Mouse (Mus musculus) embryonic facial prominence, embryonic 14.5 days (tissue): ENCODE results near the gene Lrp2. TPM values are rescaled to one million over a fixed set of nuclear protein-coding genes. Genes with fewer than 3 reads are reported as not detected.

Experiments used
- ATAC-seq: fragments of 200-750 bp; cut with Nextera tagmentation; 2 replicates; pipeline ENCODE4 v1.8.0; 2017; ENCODE audit warnings: low read depth, moderate number of reproducible peaks, moderate TSS enrichment
- DNase-seq: peaks from one replicate; pipeline ENCODE4 v3.0.0-alpha.2; 2015; ENCODE audit warnings: low spot score
- H3K27ac ChIP-seq: fragments of 300-500 bp; sonication (generic); replicated peaks from 2 replicates; pipeline ENCODE4 v1.5.1; 2014; ENCODE audit warnings: low read depth, mild to moderate bottlenecking, low read length, moderate library complexity
- H3K27me3 ChIP-seq: fragments of 300-500 bp; sonication (generic); replicated peaks from 2 replicates; pipeline ENCODE4 v1.6.1; 2014; ENCODE audit warnings: low read length; ENCODE audit not compliant: control insufficient read depth, insufficient read depth
- H3K36me3 ChIP-seq: fragments of 300-500 bp; sonication (generic); 2 replicates; pipeline ENCODE4 v1.6.1; 2014; ENCODE audit warnings: low read length, mixed read lengths; ENCODE audit not compliant: control insufficient read depth, insufficient read depth
- H3K4me1 ChIP-seq: fragments of 300-500 bp; sonication (generic); 2 replicates; pipeline ENCODE4 v1.6.1; 2014; ENCODE audit warnings: antibody characterized with exemption, low read length; ENCODE audit not compliant: control insufficient read depth, insufficient read depth
- H3K4me2 ChIP-seq: fragments of 300-500 bp; sonication (generic); 2 replicates; pipeline ENCODE4 v1.6.1; 2014; ENCODE audit warnings: low read depth, mild to moderate bottlenecking, low read length, moderate library complexity, mixed read lengths
- H3K4me3 ChIP-seq: fragments of 300-500 bp; sonication (generic); 2 replicates; pipeline ENCODE4 v1.5.1; 2014; ENCODE audit warnings: low read depth, mild to moderate bottlenecking, low read length
- H3K9ac ChIP-seq: fragments of 300-500 bp; sonication (generic); 2 replicates; pipeline ENCODE4 v1.6.1; 2014; ENCODE audit warnings: low read depth, mild to moderate bottlenecking, low read length, moderate library complexity, mixed read lengths
- H3K9me3 ChIP-seq: fragments of 300-500 bp; sonication (generic); 2 replicates; pipeline ENCODE4 v1.6.1; 2016; ENCODE audit warnings: low read length; ENCODE audit not compliant: control insufficient read depth
- WGBS: fragments of 180-500 bp; shearing (Covaris S2); extraction: QIAGEN DNeasy Blood & Tissue Kit; methylation state at CpG from one replicate; pipeline ENCODE4 v1.1.7; 2014; 5-methylcytosine and 5-hydroxymethylcytosine counted together
- polyA plus RNA-seq: library from polyadenylated mRNA; unstranded; fragments of >200 nt; fragmentation: Nextera tagmentation; extraction: Ambion mirVana; gene quantifications from 2 replicates; pipeline ENCODE4 v1.2.1, GENCODE M21; 2014

Gene Lrp2
- polyA plus RNA-seq, 1 experiment from 2014 or later = 1.3 TPM

DNA sequence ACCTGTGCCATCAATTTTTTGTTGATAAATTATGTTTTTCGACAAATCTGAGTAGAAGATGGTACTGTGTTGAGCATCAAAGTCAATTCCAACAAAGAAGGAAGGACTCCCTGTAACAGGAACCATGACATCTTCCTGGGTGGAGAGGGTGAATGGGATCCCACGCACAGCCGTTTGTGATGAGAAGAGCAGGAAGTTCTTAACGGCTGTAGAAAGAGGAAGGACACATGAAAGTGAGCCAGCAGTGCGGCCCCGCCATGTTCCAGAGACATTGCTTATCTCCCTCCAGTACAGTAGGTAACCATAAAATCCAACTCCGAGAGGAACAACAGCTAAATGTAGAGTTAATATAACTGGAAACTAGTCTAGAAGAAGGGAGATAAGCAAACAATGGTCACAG, 67.6 kb downstream of the Lrp2 start:
- ATAC-seq = no peak
- WGBS = 80% methylated on average over 7 of the region's 7 CpGs
- Histone ChIP-seq H3K27ac (no peak overlapping the region), H3K27me3 (no peaks in the 10 kb centered on the region), H3K4me2 (no peak overlapping the region), H3K4me1 (no peaks in the 10 kb centered on the region), H3K36me3 (no peaks in the 10 kb centered on the region), H3K9me3 (0 out of 2 replicates have a peak, but pooled peaks cover 5% of the 10 kb centered on the region), H3K4me3 (no peak overlapping the region), H3K9ac (no peak overlapping the region)
- DNase-seq = no peak

DNA sequence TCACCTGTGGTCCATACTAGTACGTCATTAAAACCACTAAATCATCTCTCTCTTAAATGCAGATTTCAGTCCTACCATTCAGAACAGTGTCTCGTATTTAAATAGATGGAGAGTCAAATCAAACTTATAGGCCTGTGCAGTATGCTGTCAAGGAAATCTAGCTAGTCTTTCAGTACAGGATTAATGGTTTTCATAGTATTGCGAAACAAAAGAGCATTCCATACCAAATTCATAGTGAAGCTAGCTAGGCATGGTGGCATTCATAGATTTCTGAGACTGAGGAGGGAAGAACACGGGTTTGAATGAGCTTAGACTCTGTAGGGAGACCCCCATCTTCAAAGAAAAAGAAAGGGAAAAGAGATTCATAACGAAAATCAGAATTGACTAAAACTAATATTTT, 74.1 kb downstream of the Lrp2 start:
- ATAC-seq (no peak), DNase-seq (no peak)
- H3K4me1 ChIP-seq = no peaks in the 10 kb centered on the region
- no peaks in the 10 kb centered on the region for H3K9me3 ChIP-seq
- H3K4me2 ChIP-seq = no peak overlapping the region
- no peaks in the 10 kb centered on the region for H3K27me3 ChIP-seq
- H3K9ac ChIP-seq = no peak overlapping the region
- H3K36me3 ChIP-seq = no peaks in the 10 kb centered on the region
- no peak overlapping the region for H3K27ac ChIP-seq
- no peak overlapping the region for H3K4me3 ChIP-seq
- WGBS = 77% methylated on average over 5 of the region's 5 CpGs

GRCm38 (mm10) chr2:69500357-69500756, 85.5 kb downstream of the Lrp2 start:
- Histone ChIP-seq H3K4me3 (no peak overlapping the region), H3K27ac (no peak overlapping the region), H3K9ac (no peak overlapping the region), H3K36me3 (no peaks in the 10 kb centered on the region), H3K4me1 (no peaks in the 10 kb centered on the region), H3K9me3 (no peaks in the 10 kb centered on the region), H3K27me3 (no peaks in the 10 kb centered on the region), H3K4me2 (no peak overlapping the region)
- WGBS = 83% methylated on average over 9 of the region's 9 CpGs
- no peak for ATAC-seq
- DNase-seq = no peak

- H3K27ac ChIP-seq = no peak overlapping the region
- ATAC-seq (no peak), DNase-seq (peak; percentile 12)
- H3K4me1 ChIP-seq = no peaks in the 10 kb centered on the region
- H3K9ac ChIP-seq = no peak overlapping the region
- no peaks in the 10 kb centered on the region for H3K9me3 ChIP-seq
- H3K27me3 ChIP-seq = no peaks in the 10 kb centered on the region
- 85% methylated on average over 4 of the region's 4 CpGs for WGBS
- no peak overlapping the region for H3K4me3 ChIP-seq
- H3K4me2 ChIP-seq = no peak overlapping the region
- H3K36me3 ChIP-seq = no peaks in the 10 kb centered on the region
Measured at GRCm38 (mm10) chr2:69493130-69493529, 92.7 kb downstream of the Lrp2 start.

- no peaks in the 10 kb centered on the region for H3K27me3 ChIP-seq
- H3K4me1 ChIP-seq = no peaks in the 10 kb centered on the region
- H3K9me3 ChIP-seq = 0 out of 2 replicates have a peak, but pooled peaks cover 9% of the 10 kb centered on the region
- no peak for ATAC-seq
- no peak overlapping the region for H3K4me2 ChIP-seq
- no peak overlapping the region for H3K27ac ChIP-seq
- DNase-seq = no peak
- no peak overlapping the region for H3K9ac ChIP-seq
- no peaks in the 10 kb centered on the region for H3K36me3 ChIP-seq
- WGBS = 90% methylated on average over 7 of the region's 7 CpGs
- H3K4me3 ChIP-seq = no peak overlapping the region
Measured at GRCm38 (mm10) chr2:69480965-69481364, 104.9 kb downstream of the Lrp2 start.

- no peak overlapping the region for H3K27ac ChIP-seq
- no peaks in the 10 kb centered on the region for H3K4me1 ChIP-seq
- no peak overlapping the region for H3K9ac ChIP-seq
- ATAC-seq (no peak), DNase-seq (no peak)
- no peaks in the 10 kb centered on the region for H3K36me3 ChIP-seq
- 85% methylated on average over 7 of the region's 7 CpGs for WGBS
- no peaks in the 10 kb centered on the region for H3K27me3 ChIP-seq
- no peak overlapping the region for H3K4me2 ChIP-seq
- 0 out of 2 replicates have a peak, but pooled peaks cover 9% of the 10 kb centered on the region for H3K9me3 ChIP-seq
- H3K4me3 ChIP-seq = no peak overlapping the region
Measured at GRCm38 (mm10) chr2:69479859-69480258, 106.0 kb downstream of the Lrp2 start.

- ATAC-seq = no peak
- no peak for DNase-seq
- Histone ChIP-seq H3K4me1 (no peaks in the 10 kb centered on the region), H3K4me2 (no peak overlapping the region), H3K9ac (no peak overlapping the region), H3K4me3 (no peak overlapping the region), H3K27ac (no peak overlapping the region), H3K36me3 (no peaks in the 10 kb centered on the region), H3K9me3 (no peaks in the 10 kb centered on the region), H3K27me3 (no peaks in the 10 kb centered on the region)
- 64% methylated on average over 7 of the region's 7 CpGs for WGBS
Measured at GRCm38 (mm10) chr2:69476901-69477300, 109.0 kb downstream of the Lrp2 start.

GRCm38 (mm10) chr2:69475177-69475576, 110.7 kb downstream of the Lrp2 start:
- Histone ChIP-seq H3K27ac (no peak overlapping the region), H3K4me1 (no peaks in the 10 kb centered on the region), H3K27me3 (no peaks in the 10 kb centered on the region), H3K4me3 (no peak overlapping the region), H3K36me3 (no peaks in the 10 kb centered on the region), H3K4me2 (no peak overlapping the region), H3K9ac (no peak overlapping the region), H3K9me3 (no peaks in the 10 kb centered on the region)
- ATAC-seq = no peak
- DNase-seq = no peak
- 84% methylated on average over 9 of the region's 9 CpGs for WGBS

- Histone ChIP-seq H3K4me1 (no peaks in the 10 kb centered on the region), H3K27me3 (no peaks in the 10 kb centered on the region), H3K9me3 (no peaks in the 10 kb centered on the region), H3K27ac (no peak overlapping the region), H3K9ac (no peak overlapping the region), H3K36me3 (no peaks in the 10 kb centered on the region), H3K4me3 (no peak overlapping the region), H3K4me2 (no peak overlapping the region)
- 85% methylated on average over 4 of the region's 4 CpGs for WGBS
- no peak for ATAC-seq
- DNase-seq = peak; percentile 59
Measured at GRCm38 (mm10) chr2:69471837-69472236, 114.0 kb downstream of the Lrp2 start.
